Mouse (Mus musculus) left cerebral cortex, postnatal 14 days (tissue): ENCODE results near the gene Rgs5. TPM values are rescaled to one million over a fixed set of nuclear protein-coding genes. Genes with fewer than 3 reads are reported as not detected.

Source experiments
- DNase-seq, 2 experiments: peaks; one replicate each; pipeline ENCODE4 v3.0.0; 2021 to 2022; ENCODE audit warnings: low spot score in 2 of 2, mixed read lengths in 1 of 2
- intact Hi-C: fragments of 180-260 bp; cut with DNase I; formaldehyde crosslinking; loops from one replicate; pipeline ENCODE4 v1.15.1; 2025
- total RNA-seq, 2 experiments: library from RNA; stranded (reverse); gene quantifications; 2 replicates each; pipeline ENCODE4 v1.2.3; 2021

Gene Rgs5
- total RNA-seq, 2 experiments from 2014 or later, result 100 to 110 TPM

DNA sequence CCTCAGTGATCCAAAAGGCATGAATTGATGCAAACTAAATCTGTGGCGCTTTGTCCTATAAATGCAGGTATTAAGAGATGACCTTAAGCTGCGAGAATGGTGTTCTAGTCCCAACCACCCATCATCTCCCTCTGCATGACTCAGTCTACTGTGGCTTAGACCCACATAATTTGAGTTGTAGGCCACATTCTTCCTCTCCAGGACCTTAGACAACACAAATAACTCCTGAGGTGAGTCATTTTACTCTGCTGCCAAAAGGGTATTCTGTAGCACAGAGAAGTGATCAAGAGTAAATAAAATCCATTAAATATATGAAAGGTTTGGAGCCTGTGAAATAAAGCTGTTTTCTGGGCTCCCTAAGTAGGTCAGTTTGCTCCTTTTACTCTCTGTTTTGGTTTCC is 43.9 kb downstream of the Rgs5 start:
- intact Hi-C loops, result no loop called here
- no peak for DNase-seq

GRCm38 (mm10) chr1:169704395-169705087 is 49.2 kb downstream of the Rgs5 start:
- intact Hi-C loops, result no loop called here
- DNase-seq, result no peak

GRCm38 (mm10) chr1:169721836-169722235 is 66.5 kb downstream of the Rgs5 start:
- no peak for DNase-seq
- intact Hi-C loops, result no loop called here

- no peak for DNase-seq
- intact Hi-C loops, result no loop called here
These were observed 71.0 kb downstream of the Rgs5 start for GRCm38 (mm10) chr1:169726319-169726718.

DNA sequence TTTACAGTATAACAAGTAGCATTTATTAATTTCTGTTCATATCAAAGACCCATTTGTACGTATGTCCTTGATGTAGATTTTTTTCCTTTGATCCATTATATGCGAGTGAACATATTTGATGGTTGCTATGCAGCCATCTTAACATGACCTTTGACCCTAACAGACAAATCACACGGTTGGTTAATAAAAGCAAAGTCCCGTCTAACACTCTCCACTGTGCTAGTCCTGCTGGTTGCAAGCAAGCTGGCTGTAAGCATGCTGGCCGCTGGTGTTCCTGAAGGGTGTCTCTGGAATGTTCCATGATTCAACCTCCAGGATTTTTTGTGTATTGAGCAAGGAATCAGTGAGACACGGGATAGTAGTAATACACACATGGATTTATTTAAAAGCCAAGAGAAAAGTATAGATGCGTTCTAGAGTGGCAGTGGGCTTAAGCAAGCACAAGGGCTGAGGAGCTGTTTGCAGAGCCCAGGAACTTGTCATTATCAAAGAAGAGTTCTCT is 75.3 kb downstream of the Rgs5 start:
- intact Hi-C loops, result no loop called here
- DNase-seq, result no peak

DNA sequence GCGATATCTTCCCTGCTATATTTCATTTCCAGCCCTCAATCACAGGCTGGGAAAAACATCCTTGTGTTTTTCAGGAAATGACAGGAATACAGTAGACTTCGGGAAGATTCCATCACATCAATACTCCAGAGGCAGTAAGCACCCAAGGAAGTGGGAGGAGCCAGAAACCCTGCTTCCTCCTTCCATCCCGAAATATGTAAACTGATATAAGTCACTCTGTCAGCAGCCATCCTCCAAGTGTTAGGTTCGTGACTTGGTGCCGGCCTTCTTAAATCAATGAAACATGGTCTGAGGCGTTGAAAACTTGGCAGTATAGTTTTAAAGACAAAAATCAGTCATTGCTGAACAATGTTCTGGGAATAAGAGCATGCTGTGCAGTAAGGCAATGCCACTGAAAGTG is 80.8 kb downstream of the Rgs5 start:
- intact Hi-C loops, result no loop called here
- no peak for DNase-seq

- intact Hi-C loops, result no loop called here
These were observed 81.9 kb downstream of the Rgs5 start for GRCm38 (mm10) chr1:169737231-169737630.

GRCm38 (mm10) chr1:169741147-169741546 is 85.8 kb downstream of the Rgs5 start:
- DNase-seq, result no peak
- intact Hi-C loops, result no loop called here

More at GRCm38 (mm10) chr1:169737231-169737630, 81.9 kb downstream of the Rgs5 start:
- no peak for DNase-seq

Other genes with a start within 250 kb of the Rgs5 start
- 1 to 10 TPM; 1.8 to 3.1 TPM for gene Nuf2, start 124.0 kb upstream of the Rgs5 start, total RNA-seq
- 100 to 1,000 TPM; 445 to 519 TPM for gene Rgs4, start 92.1 kb downstream of the Rgs5 start, total RNA-seq